Mouse (Mus musculus): ENCODE results near the gene Rcc1. TPM values are rescaled to one million over a fixed set of nuclear protein-coding genes. Genes with fewer than 3 reads are reported as not detected.

Rcc1 gene
- polyA plus RNA-seq, 1 experiment from 2014 or later: 26.4 TPM

DNA sequence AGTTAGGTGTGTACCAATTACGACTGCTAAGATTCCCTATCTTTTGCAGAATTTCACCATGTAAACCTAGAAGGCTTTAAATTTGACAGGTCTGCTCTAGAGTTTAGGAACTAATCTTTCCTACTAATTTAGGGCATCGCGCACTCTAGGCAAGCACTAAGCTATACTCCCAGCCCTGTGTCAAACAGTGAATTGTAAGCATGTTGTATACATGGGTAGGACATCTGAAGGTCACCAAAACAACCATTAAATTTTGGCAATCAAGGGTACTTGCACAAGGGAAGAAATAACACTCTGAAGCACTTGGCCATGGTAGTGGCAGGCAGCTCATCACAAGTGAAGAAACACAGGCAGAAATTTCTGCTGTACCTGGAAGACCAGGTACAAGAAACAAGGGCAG, 2.6 kb downstream of the Rcc1 start:
- Histone ChIP-seq H3K4me3 (replicated peaks; ENCODE audit: low read depth, low read length) (no peak overlapping the region), H3K9me3 (ENCODE audit: control insufficient read depth, low read length) (no peaks in the 10 kb centered on the region), H3K36me3 (ENCODE audit: control insufficient read depth, insufficient read depth, low read length) (no peaks in the 10 kb centered on the region), H3K27ac (replicated peaks; ENCODE audit: low read depth, low read length) (no peak overlapping the region), H3K4me2 (ENCODE audit: low read length) (no peak overlapping the region), H3K4me1 (ENCODE audit: control insufficient read depth, insufficient read depth, low read length) (peaks cover 10% of the 10 kb centered on the region; the same call in 1 of the 2 replicates), H3K27me3 (ENCODE audit: control insufficient read depth, insufficient read depth, low read length) (no peaks in the 10 kb centered on the region), H3K9ac (replicated peaks; ENCODE audit: low read length) (no peak overlapping the region)
- 68% methylated on average over 3 of the region's 3 CpGs for WGBS
- DNase-seq: no peak
- ATAC-seq (ENCODE audit: low FRiP score, low TSS enrichment): no peak

DNA sequence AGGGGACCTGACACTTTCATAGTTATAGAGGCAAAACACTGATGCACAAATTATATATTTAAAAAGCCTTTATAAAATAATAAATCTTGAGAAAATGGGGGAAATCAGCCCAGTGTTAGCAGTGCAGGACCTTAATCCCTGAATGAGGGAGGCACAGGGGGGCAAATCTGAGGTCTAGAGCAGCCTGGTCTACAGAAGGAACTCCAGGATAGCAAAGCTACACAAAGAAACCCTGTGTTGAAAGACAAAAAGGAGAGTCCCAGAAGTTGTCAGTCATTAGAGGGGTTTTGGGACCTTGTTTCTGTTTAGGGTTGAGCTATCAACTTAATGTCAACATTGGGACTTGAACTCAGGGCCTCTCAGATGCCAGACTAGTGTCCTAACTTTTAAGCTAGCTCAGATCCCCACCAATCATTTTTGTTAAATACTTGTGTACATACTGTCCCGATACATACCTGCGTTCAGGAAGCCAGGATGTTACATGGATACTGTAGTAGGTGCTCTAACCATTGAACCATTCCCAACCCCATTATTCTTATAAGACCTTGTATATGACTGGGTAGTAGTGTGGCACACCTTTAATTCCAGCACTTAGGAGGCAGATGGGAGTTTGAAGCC, 3.2 kb downstream of the Rcc1 start:
- Histone ChIP-seq H3K27me3 (ENCODE audit: control insufficient read depth, insufficient read depth, low read length) (no peaks in the 10 kb centered on the region), H3K4me1 (ENCODE audit: control insufficient read depth, insufficient read depth, low read length) (peaks cover 10% of the 10 kb centered on the region; the same call in 1 of the 2 replicates), H3K4me3 (replicated peaks; ENCODE audit: low read depth, low read length) (no peak overlapping the region), H3K27ac (replicated peaks; ENCODE audit: low read depth, low read length) (no peak overlapping the region), H3K9ac (replicated peaks; ENCODE audit: low read length) (no peak overlapping the region), H3K36me3 (ENCODE audit: control insufficient read depth, insufficient read depth, low read length) (no peaks in the 10 kb centered on the region), H3K4me2 (ENCODE audit: low read length) (no peak overlapping the region), H3K9me3 (ENCODE audit: control insufficient read depth, low read length) (no peaks in the 10 kb centered on the region)
- WGBS: 39% methylated on average over 2 of the region's 2 CpGs
- ATAC-seq (ENCODE audit: low FRiP score, low TSS enrichment): no peak
- DNase-seq: no peak

GRCm38 (mm10) chr4:132349495-132350122, 3.8 kb downstream of the Rcc1 start:
- ATAC-seq (ENCODE audit: low FRiP score, low TSS enrichment): no peak
- Histone ChIP-seq H3K36me3 (ENCODE audit: control insufficient read depth, insufficient read depth, low read length) (no peaks in the 10 kb centered on the region), H3K27ac (replicated peaks; ENCODE audit: low read depth, low read length) (no peak overlapping the region), H3K9me3 (ENCODE audit: control insufficient read depth, low read length) (no peaks in the 10 kb centered on the region), H3K4me2 (ENCODE audit: low read length) (no peak overlapping the region), H3K27me3 (ENCODE audit: control insufficient read depth, insufficient read depth, low read length) (no peaks in the 10 kb centered on the region), H3K4me3 (replicated peaks; ENCODE audit: low read depth, low read length) (no peak overlapping the region), H3K4me1 (ENCODE audit: control insufficient read depth, insufficient read depth, low read length) (peaks cover 13% of the 10 kb centered on the region), H3K9ac (replicated peaks; ENCODE audit: low read length) (no peak overlapping the region)
- no peak for DNase-seq
- 58% methylated on average over 3 of the region's 3 CpGs for WGBS

DNA sequence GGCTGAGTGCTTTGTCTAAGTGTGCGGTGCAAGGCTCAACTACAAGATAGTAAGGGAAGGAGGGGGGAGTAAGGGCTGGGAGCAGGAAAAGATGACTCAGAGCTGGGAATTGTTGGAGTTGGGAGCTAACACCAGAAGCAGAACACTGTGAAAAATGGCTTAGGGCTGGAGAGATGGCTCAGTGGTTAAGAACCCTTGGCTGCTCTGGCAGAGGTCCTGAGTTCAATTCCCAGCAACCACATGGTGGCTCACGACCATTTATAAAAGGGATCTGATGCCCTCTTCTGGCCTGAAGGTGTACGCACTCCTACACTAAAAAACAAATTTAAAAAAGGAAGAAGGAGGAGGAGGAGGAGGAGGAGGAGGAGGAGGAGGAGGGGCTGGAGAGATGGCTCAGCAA, 6.7 kb downstream of the Rcc1 start:
- no peak overlapping the region for H3K4me2 ChIP-seq (ENCODE audit: low read length)
- no peak overlapping the region for H3K4me3 ChIP-seq (replicated peaks; ENCODE audit: low read depth, low read length)
- no peak for ATAC-seq (ENCODE audit: low FRiP score, low TSS enrichment)
- no peaks in the 10 kb centered on the region for H3K9me3 ChIP-seq (ENCODE audit: control insufficient read depth, low read length)
- no peak for DNase-seq
- H3K27me3 ChIP-seq (ENCODE audit: control insufficient read depth, insufficient read depth, low read length): no peaks in the 10 kb centered on the region
- H3K27ac ChIP-seq (replicated peaks; ENCODE audit: low read depth, low read length): no peak overlapping the region
- H3K4me1 ChIP-seq (ENCODE audit: control insufficient read depth, insufficient read depth, low read length): peaks cover 16% of the 10 kb centered on the region
- H3K9ac ChIP-seq (replicated peaks; ENCODE audit: low read length): no peak overlapping the region
- H3K36me3 ChIP-seq (ENCODE audit: control insufficient read depth, insufficient read depth, low read length): no peaks in the 10 kb centered on the region
- 68% methylated on average over 3 of the region's 3 CpGs for WGBS

DNA sequence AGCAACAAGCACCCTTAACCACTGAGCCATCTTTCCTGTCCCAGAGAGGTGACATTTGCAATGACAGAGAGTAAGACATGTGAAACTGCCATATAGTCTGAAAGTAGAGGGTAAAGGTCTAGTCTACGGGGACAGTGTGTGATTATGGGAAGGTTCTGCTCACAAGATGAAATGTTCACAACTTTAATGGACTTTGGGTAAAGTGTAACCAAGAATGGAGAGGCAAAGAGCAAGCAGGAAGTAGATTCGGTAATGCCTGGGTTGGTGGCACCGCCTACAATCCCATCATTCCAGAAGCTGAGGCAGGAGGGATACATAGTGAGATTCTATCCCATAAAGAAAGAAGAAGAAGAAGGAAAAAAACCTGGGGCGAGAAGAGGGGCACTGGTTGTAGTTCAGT, 7.1 kb downstream of the Rcc1 start:
- ATAC-seq (ENCODE audit: low FRiP score, low TSS enrichment) (no peak), DNase-seq (no peak)
- Histone ChIP-seq H3K27me3 (ENCODE audit: control insufficient read depth, insufficient read depth, low read length) (no peaks in the 10 kb centered on the region), H3K27ac (replicated peaks; ENCODE audit: low read depth, low read length) (no peak overlapping the region), H3K9ac (replicated peaks; ENCODE audit: low read length) (no peak overlapping the region), H3K4me1 (ENCODE audit: control insufficient read depth, insufficient read depth, low read length) (peaks cover 15% of the 10 kb centered on the region), H3K4me3 (replicated peaks; ENCODE audit: low read depth, low read length) (no peak overlapping the region), H3K36me3 (ENCODE audit: control insufficient read depth, insufficient read depth, low read length) (no peaks in the 10 kb centered on the region), H3K4me2 (ENCODE audit: low read length) (no peak overlapping the region), H3K9me3 (ENCODE audit: control insufficient read depth, low read length) (no peaks in the 10 kb centered on the region)
- 84% methylated on average over 4 of the region's 4 CpGs for WGBS

GRCm38 (mm10) chr4:132345843-132346212, 7.6 kb downstream of the Rcc1 start:
- Histone ChIP-seq H3K4me1 (ENCODE audit: control insufficient read depth, insufficient read depth, low read length) (peaks cover 15% of the 10 kb centered on the region), H3K4me2 (ENCODE audit: low read length) (peak overlapping the region; percentile 96; the same call in 1 of the 2 replicates), H3K27me3 (ENCODE audit: control insufficient read depth, insufficient read depth, low read length) (no peaks in the 10 kb centered on the region), H3K9me3 (ENCODE audit: control insufficient read depth, low read length) (no peaks in the 10 kb centered on the region), H3K27ac (replicated peaks; ENCODE audit: low read depth, low read length) (no peak overlapping the region), H3K36me3 (ENCODE audit: control insufficient read depth, insufficient read depth, low read length) (no peaks in the 10 kb centered on the region), H3K9ac (replicated peaks; ENCODE audit: low read length) (peak overlapping the region; percentile 80; the same call in 1 of the 2 replicates), H3K4me3 (replicated peaks; ENCODE audit: low read depth, low read length) (peak overlapping the region; percentile 74)
- 47% methylated on average over 5 of the region's 5 CpGs for WGBS
- ATAC-seq (ENCODE audit: low FRiP score, low TSS enrichment) (peak; percentile 14; the same call in 1 of the 2 replicates), DNase-seq (no peak)

DNA sequence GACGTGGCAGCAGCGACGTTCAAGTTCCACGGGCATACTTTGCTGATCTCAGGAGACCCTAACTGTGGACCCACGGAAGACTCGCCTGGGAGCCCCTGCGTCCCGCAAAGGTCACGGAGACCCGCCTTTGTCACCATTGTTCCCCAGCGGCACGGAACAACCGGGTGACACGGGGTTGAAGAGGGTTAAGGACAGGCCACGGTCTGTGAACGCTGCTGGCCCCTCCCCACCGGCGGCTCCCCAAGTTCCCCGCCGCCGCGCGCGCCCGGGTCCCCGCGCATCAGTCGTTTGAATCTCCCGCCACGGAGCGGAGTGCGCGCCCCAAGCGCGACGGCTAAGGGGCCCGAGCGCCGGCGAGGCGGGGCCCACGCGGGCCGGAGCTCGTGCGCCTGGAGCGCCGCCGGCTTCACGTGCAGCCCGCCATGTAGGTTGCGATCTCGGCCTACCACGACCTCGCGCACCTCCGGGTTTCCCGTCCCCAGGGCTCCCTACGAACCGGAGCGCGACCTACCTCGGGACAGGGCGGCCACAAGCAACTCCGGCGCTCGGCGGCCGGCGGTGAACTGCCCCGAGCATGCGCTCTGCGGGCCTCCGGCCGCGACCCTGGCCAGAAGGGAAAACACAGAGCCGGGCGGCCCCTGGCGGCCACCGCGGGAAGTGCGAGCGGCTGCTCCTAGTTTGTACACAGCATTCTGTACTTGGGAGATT, 8.1 kb downstream of the Rcc1 start:
- Histone ChIP-seq H3K9ac (replicated peaks; ENCODE audit: low read length) (peak overlapping the region; percentile 80), H3K27me3 (ENCODE audit: control insufficient read depth, insufficient read depth, low read length) (no peaks in the 10 kb centered on the region), H3K4me1 (ENCODE audit: control insufficient read depth, insufficient read depth, low read length) (peaks cover 15% of the 10 kb centered on the region), H3K4me3 (replicated peaks; ENCODE audit: low read depth, low read length) (peak overlapping the region; percentile 74), H3K36me3 (ENCODE audit: control insufficient read depth, insufficient read depth, low read length) (no peaks in the 10 kb centered on the region), H3K9me3 (ENCODE audit: control insufficient read depth, low read length) (no peaks in the 10 kb centered on the region), H3K4me2 (ENCODE audit: low read length) (peak overlapping the region; percentile 96), H3K27ac (replicated peaks; ENCODE audit: low read depth, low read length) (peak overlapping the region; percentile 32; the same call in 1 of the 2 replicates)
- WGBS: under 1% methylated on average over 83 of the region's 83 CpGs
- DNase-seq (peak; percentile 94), ATAC-seq (ENCODE audit: low FRiP score, low TSS enrichment) (peak; percentile 81)

GRCm38 (mm10) chr4:132344403-132345134, 8.8 kb downstream of the Rcc1 start:
- Histone ChIP-seq H3K9me3 (ENCODE audit: control insufficient read depth, low read length) (no peaks in the 10 kb centered on the region), H3K36me3 (ENCODE audit: control insufficient read depth, insufficient read depth, low read length) (peaks cover 6% of the 10 kb centered on the region; the same call in 1 of the 2 replicates), H3K4me2 (ENCODE audit: low read length) (peak overlapping the region; percentile 96), H3K4me1 (ENCODE audit: control insufficient read depth, insufficient read depth, low read length) (peaks cover 15% of the 10 kb centered on the region), H3K27ac (replicated peaks; ENCODE audit: low read depth, low read length) (no peak overlapping the region), H3K27me3 (ENCODE audit: control insufficient read depth, insufficient read depth, low read length) (no peaks in the 10 kb centered on the region), H3K9ac (replicated peaks; ENCODE audit: low read length) (peak overlapping the region; percentile 80), H3K4me3 (replicated peaks; ENCODE audit: low read depth, low read length) (peak overlapping the region; percentile 74)
- 6% methylated on average over 13 of the region's 13 CpGs for WGBS
- ATAC-seq (ENCODE audit: low FRiP score, low TSS enrichment): no peak
- no peak for DNase-seq

Data from midbrain, embryonic 14.5 days (tissue).